Mouse (Mus musculus): ENCODE data around the gene Hpca.

GRCm38 (mm10) chr4:129081041-129081440, 40.8 kb downstream of the Hpca start:
- TF ChIP-seq CTCF (IDR thresholded peaks at IDR 0.05; ENCODE audit: extremely low read depth, insufficient read depth, low read length) = no peak
- TF ChIP-seq POLR2A (IDR thresholded peaks at IDR 0.05; ENCODE audit: extremely low read depth, insufficient read depth, low read length) = no peak

Data from cortical plate, adult 2 months (tissue).